Mouse (Mus musculus): ENCODE measurements around the gene Mia3. TPM values are rescaled to one million over a fixed set of nuclear protein-coding genes. Genes with fewer than 3 reads are reported as not detected.

Gene Mia3
- total and polyA plus RNA-seq, 3 experiments, result 51.2 to 95.3 (median 80.9) TPM

DNA sequence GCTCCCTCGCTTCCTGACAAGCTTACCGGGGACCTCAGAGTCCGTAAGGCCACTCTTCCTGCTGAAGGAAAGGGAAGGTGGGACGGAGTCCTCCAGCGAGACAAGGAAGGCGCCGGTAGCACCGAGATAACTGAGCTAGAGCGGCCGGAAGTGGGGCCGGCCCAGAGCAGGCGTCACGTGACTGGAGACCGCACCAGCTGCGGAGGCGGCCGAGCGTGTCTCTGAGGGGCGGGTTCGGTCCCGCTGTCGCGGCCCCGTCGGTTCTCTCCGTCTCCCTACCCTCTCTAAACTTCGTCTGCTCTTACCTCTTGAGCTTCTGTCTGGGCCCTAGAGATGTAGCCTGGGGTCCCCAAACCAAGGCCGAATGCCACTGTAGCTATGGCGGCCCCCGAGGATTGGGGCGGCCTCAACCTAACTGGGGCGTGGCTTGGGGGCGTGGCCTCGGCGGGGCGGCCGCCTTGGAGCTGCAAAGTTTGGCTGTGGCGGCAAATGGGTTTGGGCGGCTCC is 72.4 kb downstream of the Mia3 start, which contains the start of gene Brox (continued):
- TF ChIP-seq CHD1 (IDR thresholded peaks at IDR 0.05; ENCODE audit: low read depth, low read length) (no peak), TBP (conservative IDR thresholded peaks at IDR 0.05; ENCODE audit: low read depth, low read length) (peak; percentile 46; the same call in 1 of the 2 replicates), E2F4 (IDR thresholded peaks at IDR 0.05; ENCODE audit: insufficient replicate concordance, low read depth, low read length) (no peak), USF1 (IDR thresholded peaks at IDR 0.05; ENCODE audit: low read depth, low read length) (peak; percentile 96), MAFK (IDR thresholded peaks at IDR 0.05; ENCODE audit: insufficient replicate concordance, low read length) (no peak), JUN (IDR thresholded peaks at IDR 0.05; ENCODE audit: insufficient read depth, low read depth, low read length) (no peak), USF2 (conservative IDR thresholded peaks at IDR 0.05; ENCODE audit: low read depth, low read length) (peak; percentile 94), RCOR1 (conservative IDR thresholded peaks at IDR 0.05; ENCODE audit: low read depth, low read length) (no peak), ZMIZ1 (IDR thresholded peaks at IDR 0.05; ENCODE audit: low read depth, low read length) (peak; percentile 32), UBTF (IDR thresholded peaks at IDR 0.05; ENCODE audit: low read depth, low read length) (no peak), RAD21 (IDR thresholded peaks at IDR 0.05; ENCODE audit: low read depth, low read length) (no peak), ZC3H11A (IDR thresholded peaks at IDR 0.05; ENCODE audit: low read depth, low read length) (no peak), SIN3A (IDR thresholded peaks at IDR 0.05; ENCODE audit: low read length) (peak; percentile 89), KAT2A (IDR thresholded peaks at IDR 0.05; ENCODE audit: insufficient replicate concordance, low read length) (no peak), ELF1 (IDR thresholded peaks at IDR 0.05; ENCODE audit: low read depth, low read length) (peak; percentile 85)

DNA sequence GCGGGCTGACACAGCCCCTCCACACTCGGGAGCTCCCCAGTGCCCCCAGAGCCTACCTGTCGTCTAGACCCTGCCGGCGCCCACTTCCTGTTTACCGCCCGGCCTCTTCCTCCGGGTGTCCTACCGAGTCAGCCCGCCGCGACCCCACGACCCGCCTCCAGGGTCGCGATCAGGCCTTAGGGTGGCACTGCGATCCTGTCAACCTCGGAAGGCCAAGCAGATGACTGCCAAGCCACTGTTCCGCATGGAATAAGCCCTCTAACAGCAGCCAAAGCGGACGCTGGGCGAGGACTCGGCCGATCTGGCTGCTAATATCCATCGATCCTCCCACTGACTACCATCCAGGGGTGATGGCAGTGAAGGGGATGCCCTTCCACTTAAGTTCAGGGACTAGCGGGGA is 72.9 kb downstream of the Mia3 start, which contains the start of gene Aida:
Aida (plus strand) TSS at position 126 of the 400 bp plus-strand sequence.
- peak; percentile 41 for DNase-seq (ENCODE audit: extremely low read depth)
- Histone ChIP-seq H3K9ac (ENCODE audit: insufficient read depth, low read depth) (peak within 1 kb of the TSS; percentile 76), H3K4me1 (ENCODE audit: control insufficient read depth in 1 of 2, insufficient read depth in 2 of 2) (peaks cover 0 to 5% of the 10 kb centered on the region in 2 experiments; a peak in 1 of 4 replicates), H3K27ac (ENCODE audit: insufficient read depth, low read depth) (peak within 1 kb of the TSS; percentile 63), H3K27me3 (replicated peaks) (no peaks in the 10 kb centered on the region), H3K9me3 (replicated peaks; ENCODE audit: low read length) (no peaks in the 10 kb centered on the region), H3K4me2 (ENCODE audit: insufficient read depth, low read depth, poor library complexity, severe bottlenecking) (peak within 1 kb of the TSS; percentile 65), H3K36me3 (replicated peaks in 1 of 2; ENCODE audit: control insufficient read depth in 1 of 2, insufficient read depth in 1 of 2, low read length in 1 of 2) (peaks cover 19 to 27% of the 10 kb centered on the region in 2 experiments), H3K4me3 (replicated peaks in 1 of 3; ENCODE audit: low read depth in 2 of 3, low read length in 2 of 3, poor library complexity in 1 of 3) (peak within 1 kb of the TSS; percentile 72 to 96 (median 82)), H3K79me2 (replicated peaks; ENCODE audit: control insufficient read depth, extremely low read depth, insufficient read depth, poor library complexity, severe bottlenecking) (peaks cover 23% of the 10 kb centered on the region)
- in situ Hi-C loops (cut with MboI; ENCODE audit: low pct_ligation_motif_present, low pct_unique_long_range_greater_than_20kb, low sequenced_read_pairs) (no loop called here), dilution Hi-C loops (cut with MboI; ENCODE audit: extremely low pct_ligation_motif_present, extremely low pct_unique_long_range_greater_than_20kb, low sequenced_read_pairs) (no loop called here)
- TF ChIP-seq EP300 (IDR thresholded peaks at IDR 0.05; ENCODE audit: low read length) (no peak), ELF1 (IDR thresholded peaks at IDR 0.05; ENCODE audit: low read depth, low read length) (peak; percentile 59)

DNA sequence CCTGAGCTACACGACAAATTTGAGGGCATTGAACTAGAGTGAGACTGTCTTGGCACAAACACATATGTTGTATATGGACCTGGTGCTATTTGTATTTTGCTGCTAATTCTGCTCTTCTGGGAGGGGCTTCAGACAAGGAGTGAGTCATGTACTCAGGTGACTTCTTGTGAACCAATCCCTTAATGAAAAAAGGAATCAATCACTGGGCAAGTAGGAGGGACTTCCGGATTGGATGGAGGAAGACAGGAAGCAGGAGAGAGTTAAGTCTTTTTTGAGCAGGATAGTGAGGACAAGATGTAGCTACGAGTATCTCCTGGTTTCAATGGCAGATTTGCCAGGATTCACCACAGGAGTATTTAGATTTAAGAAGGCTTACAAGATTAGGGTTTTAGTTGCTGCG is 79.8 kb downstream of the Mia3 start:
- peaks cover 12% of the 10 kb centered on the region for H3K79me2 ChIP-seq (replicated peaks; ENCODE audit: control insufficient read depth, extremely low read depth, insufficient read depth, poor library complexity, severe bottlenecking)
- TF ChIP-seq SMC3 (IDR thresholded peaks at IDR 0.05; ENCODE audit: low read depth, low read length) (no peak), EP300 (IDR thresholded peaks at IDR 0.05; ENCODE audit: low read length) (no peak), SIN3A (IDR thresholded peaks at IDR 0.05; ENCODE audit: low read length) (no peak), USF1 (IDR thresholded peaks at IDR 0.05; ENCODE audit: low read depth, low read length) (no peak), CHD2 (IDR thresholded peaks at IDR 0.05; ENCODE audit: low read length) (no peak), PAX5 (IDR thresholded peaks at IDR 0.05; ENCODE audit: low read length) (no peak), USF2 (conservative IDR thresholded peaks at IDR 0.05; ENCODE audit: low read depth, low read length) (no peak), MXI1 (IDR thresholded peaks at IDR 0.05; ENCODE audit: low read depth, low read length) (no peak), E2F4 (IDR thresholded peaks at IDR 0.05; ENCODE audit: insufficient replicate concordance, low read depth, low read length) (no peak), MEF2A (IDR thresholded peaks at IDR 0.05; ENCODE audit: borderline replicate concordance, low read depth, low read length) (no peak)
- H3K27me3 ChIP-seq (replicated peaks), result no peaks in the 10 kb centered on the region
- H3K4me1 ChIP-seq (ENCODE audit: control insufficient read depth in 1 of 2, insufficient read depth in 2 of 2), result no peaks in the 10 kb centered on the region
- no peak overlapping the region for H3K9ac ChIP-seq (ENCODE audit: insufficient read depth, low read depth)
- no peak for DNase-seq (ENCODE audit: extremely low read depth)
- no peaks in the 10 kb centered on the region for H3K9me3 ChIP-seq (replicated peaks; ENCODE audit: low read length)
- H3K4me2 ChIP-seq (ENCODE audit: insufficient read depth, low read depth, poor library complexity, severe bottlenecking), result no peak overlapping the region
- in situ Hi-C loops (cut with MboI; ENCODE audit: low pct_ligation_motif_present, low pct_unique_long_range_greater_than_20kb, low sequenced_read_pairs), result no loop called here
- no peak overlapping the region for H3K4me3 ChIP-seq (replicated peaks in 1 of 3; ENCODE audit: low read depth in 2 of 3, low read length in 2 of 3, poor library complexity in 1 of 3)
- peaks cover 70 to 93% of the 10 kb centered on the region in 2 experiments for H3K36me3 ChIP-seq (replicated peaks in 1 of 2; ENCODE audit: control insufficient read depth in 1 of 2, insufficient read depth in 1 of 2, low read length in 1 of 2)
- dilution Hi-C loops (cut with MboI; ENCODE audit: extremely low pct_ligation_motif_present, extremely low pct_unique_long_range_greater_than_20kb, low sequenced_read_pairs), result no loop called here
- no peak overlapping the region for H3K27ac ChIP-seq (ENCODE audit: insufficient read depth, low read depth)

Measured in CH12.LX (cell line).